Mouse (Mus musculus): Measurements from ENCODE around the gene Eif4g3.

The Eif4g3 gene

GRCm38 (mm10) chr4:137989426-137989825 is 3.4 kb upstream of the Eif4g3 start:
- DNase-seq (ENCODE audit: extremely low spot score): no peak

GRCm38 (mm10) chr4:137990433-137990832 is 2.4 kb upstream of the Eif4g3 start:
- DNase-seq (ENCODE audit: extremely low spot score): no peak

DNA sequence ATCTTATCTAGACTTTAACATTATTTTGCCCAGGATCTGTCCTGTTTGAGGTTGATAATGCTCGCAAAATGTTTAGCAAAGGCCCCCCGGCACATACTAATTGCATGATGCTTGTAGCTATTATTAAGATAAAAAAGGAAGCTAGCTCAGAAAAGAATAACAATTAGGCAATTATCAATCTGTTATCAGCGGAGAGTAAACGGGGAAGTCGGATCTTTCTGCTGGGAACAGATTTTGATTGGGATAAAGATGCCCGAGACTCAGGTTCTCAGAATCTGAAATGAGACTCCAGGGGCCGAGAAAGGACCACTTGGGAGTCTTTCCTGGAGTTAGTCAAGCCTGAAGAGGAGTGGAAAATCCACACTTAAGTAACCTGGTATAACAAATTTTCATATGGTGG is 1.6 kb upstream of the Eif4g3 start:
- no peak for DNase-seq (ENCODE audit: extremely low spot score)

GRCm38 (mm10) chr4:137993291-137993758 is 503 bp downstream of the Eif4g3 start:
- DNase-seq (ENCODE audit: extremely low spot score): peak; percentile 99

- peak; percentile 51 for DNase-seq (ENCODE audit: extremely low spot score)
Observed at GRCm38 (mm10) chr4:137993821-137994561, 1.2 kb downstream of the Eif4g3 start.

- no peak for DNase-seq (ENCODE audit: extremely low spot score)
Observed at GRCm38 (mm10) chr4:137994562-137995336, 1.9 kb downstream of the Eif4g3 start.

DNA sequence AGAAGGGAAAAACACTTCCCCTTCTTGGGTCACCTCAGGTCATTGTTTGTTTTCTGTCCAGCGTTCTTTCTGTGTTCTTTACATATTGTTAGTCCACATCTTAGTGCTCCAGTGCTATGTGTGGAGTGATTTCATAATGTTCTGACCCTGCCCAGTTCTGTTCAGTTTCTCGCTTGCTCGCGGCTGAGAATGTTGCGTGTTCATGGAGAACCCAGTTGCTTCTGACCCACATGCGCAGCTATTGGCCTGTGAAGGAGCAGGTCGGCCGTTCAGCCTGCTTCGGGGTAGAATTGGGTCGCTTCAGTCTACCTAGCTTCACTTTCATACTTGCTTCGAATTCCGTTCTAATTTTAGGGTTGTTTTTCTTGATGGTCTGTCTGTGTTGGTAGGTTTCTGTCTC is 2.6 kb downstream of the Eif4g3 start:
- DNase-seq (ENCODE audit: extremely low spot score): no peak

DNA sequence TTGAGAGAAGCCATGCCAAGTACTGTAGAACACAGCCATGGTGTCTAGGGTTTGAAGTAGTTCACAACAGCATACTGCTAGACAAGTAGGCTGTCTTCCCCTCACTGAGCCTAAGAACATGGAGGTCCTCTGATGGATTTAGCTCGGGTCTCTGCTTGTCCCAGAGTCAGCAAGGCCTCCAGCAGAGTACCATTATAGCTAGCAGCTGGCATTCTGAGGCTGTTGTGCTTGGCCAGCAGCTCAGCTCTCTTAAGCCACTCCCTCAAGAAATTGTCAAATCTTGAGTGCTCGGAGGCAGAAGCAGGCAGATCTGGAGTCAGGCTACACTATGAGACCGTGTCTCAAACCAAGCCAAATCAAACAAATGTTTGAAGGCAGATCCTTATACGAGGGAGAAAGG is 5.4 kb downstream of the Eif4g3 start:
- no peak for DNase-seq (ENCODE audit: extremely low spot score)

DNA sequence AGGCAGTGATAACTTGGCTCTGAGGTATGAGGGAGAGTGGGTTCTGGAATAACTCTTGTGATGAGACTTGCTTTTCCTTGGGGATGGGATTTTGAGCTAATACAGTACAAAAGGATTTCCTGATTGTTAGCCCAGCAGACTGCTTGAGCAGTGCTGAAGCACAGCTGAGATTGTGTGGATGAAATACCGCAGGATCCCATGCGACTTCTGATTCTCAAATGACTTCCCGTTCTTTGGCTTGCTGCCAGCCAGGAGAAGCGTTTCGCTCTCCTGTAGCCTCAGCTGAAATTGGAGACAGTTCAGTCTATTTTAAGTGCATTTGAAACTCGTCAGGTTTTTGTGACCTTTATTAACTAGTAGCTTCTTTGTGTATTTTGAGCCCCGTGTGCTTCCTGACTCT is 7.9 kb downstream of the Eif4g3 start:
- no peak for DNase-seq (ENCODE audit: extremely low spot score)

DNA sequence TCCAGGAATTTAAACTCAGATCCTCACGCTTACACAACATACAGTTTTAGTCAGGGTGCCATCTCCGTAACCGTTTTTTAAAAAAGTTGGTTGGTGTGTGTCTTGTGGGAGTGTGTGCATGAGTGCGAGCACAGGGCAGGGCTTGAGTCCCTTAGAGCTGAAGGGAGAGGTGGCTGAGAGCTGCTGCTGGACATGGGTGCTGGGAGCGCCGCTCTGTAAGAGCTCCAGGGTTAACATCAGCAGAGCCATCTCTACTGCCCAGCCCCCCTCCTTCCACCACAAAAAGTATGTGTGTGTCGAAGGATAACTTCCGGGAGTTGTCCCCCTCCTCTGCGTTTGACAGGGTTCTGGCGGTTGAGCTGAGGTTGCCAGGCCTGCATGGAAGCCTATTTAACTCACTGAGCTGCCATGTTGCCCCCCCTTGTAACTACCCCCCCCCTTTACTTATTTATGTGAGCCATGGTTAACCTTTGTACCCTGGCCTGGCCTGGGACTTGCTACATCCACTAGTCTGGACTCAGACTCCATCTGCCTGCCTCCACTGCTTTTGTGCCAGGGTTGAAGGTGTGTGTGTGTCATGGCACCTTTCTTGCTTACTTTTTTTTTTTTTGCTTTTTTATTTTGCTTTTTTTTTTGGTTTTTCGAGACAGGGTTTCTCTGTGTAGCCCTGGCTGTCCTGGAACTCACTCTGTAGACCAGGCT is 11.2 kb downstream of the Eif4g3 start:
- DNase-seq (ENCODE audit: extremely low spot score): no peak

GRCm38 (mm10) chr4:138005781-138006180 is 13.0 kb downstream of the Eif4g3 start:
- no peak for DNase-seq (ENCODE audit: extremely low spot score)

- no peak for DNase-seq (ENCODE audit: extremely low spot score)
Observed at GRCm38 (mm10) chr4:138006951-138007613, 14.3 kb downstream of the Eif4g3 start.

- no peak for DNase-seq (ENCODE audit: extremely low spot score)
Observed at GRCm38 (mm10) chr4:138008646-138009045, 15.8 kb downstream of the Eif4g3 start.

DNA sequence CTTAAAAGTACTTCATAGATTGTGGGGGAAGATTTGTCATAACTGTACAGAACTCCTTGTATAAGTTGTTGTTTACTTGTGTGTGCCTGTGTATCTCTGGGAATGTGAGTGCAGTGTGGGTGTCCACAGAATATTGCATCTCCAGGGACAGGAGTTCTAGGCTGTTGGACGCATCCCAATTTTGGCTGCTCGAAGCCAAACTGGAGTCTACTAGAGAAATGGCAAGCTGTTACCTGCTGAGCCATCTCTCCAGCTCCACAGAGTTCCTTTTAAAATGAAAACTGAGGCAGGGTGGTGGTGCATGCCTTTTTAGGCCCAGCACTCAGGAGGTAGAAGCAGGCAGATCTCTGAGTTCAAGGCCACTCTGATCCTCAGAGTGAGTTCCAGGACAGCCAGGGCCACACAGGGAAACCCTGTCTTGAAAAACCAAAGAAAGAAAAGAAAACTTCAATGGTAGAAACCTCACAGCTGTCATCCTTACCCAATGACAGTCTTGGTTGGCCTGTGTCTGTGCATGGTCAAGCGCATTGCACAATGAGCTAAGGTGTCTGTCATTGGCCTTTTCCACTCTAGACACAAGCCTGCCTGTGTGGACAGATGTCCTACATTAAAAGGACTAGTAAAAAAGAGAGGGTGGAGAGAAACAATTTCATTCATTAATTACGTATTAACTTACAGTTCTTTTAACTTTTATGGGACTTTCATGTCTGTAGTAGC is 17.1 kb downstream of the Eif4g3 start:
- no peak for DNase-seq (ENCODE audit: extremely low spot score)

DNA sequence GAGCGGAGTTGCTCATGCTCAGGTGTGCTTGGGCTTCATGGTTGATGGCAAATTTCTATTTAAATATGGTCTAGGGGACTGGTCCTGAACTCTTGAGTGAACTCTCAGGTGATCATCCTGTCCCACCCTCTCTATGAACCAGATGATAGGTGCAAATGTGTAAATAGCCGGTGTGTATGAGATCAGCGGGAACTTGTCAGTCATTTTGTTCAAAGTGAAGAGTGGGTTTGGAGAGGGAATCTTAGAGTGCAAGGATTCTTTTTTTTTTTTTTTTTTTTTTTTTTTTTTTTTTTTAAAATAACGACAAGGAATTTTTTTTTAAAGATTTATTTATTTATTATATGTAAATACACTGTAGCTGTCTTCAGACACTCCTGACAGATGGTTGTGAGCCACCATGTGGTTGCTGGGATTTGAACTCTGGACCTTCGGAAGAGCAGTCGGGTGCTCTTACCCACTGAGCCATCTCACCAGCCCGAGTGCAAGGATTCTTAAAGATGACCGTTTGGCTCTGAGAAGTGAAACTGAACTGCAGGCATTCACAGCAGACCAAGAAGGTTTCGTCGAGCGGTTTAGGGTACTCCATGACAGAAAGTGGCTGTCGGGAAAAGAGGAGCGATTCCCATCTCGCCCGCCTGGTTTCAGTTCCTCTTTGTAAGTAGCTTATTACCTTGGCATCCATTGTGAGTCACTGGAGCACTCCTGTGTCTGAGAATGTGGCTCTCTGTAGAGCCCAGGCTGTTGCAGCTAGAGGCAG is 21.1 kb downstream of the Eif4g3 start:
- DNase-seq (ENCODE audit: extremely low spot score): no peak

- DNase-seq (ENCODE audit: extremely low spot score): no peak
Observed at GRCm38 (mm10) chr4:138015966-138016365, 23.1 kb downstream of the Eif4g3 start.

GRCm38 (mm10) chr4:138017085-138017637 is 24.3 kb downstream of the Eif4g3 start:
- no peak for DNase-seq (ENCODE audit: extremely low spot score)

DNA sequence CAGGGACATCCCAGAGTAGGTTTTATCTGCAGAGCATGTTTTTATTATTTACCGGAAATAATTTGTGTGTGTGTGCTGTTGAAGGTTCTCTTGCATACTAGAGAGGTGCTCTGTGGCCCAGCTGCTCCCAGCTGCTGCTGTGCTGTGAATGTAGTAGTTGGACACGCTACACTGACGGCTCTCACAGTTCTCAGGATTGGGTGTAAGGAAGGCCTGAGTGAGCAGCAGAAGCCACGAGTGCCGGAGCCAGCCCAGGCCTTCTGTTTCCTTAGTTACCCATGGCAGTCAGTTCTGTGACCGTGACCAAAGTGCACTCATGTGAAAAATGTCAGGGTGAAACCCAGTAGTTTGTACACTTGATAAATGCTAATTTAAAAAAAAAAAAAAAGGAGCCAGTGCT is 25.2 kb downstream of the Eif4g3 start:
- DNase-seq (ENCODE audit: extremely low spot score): no peak

DNA sequence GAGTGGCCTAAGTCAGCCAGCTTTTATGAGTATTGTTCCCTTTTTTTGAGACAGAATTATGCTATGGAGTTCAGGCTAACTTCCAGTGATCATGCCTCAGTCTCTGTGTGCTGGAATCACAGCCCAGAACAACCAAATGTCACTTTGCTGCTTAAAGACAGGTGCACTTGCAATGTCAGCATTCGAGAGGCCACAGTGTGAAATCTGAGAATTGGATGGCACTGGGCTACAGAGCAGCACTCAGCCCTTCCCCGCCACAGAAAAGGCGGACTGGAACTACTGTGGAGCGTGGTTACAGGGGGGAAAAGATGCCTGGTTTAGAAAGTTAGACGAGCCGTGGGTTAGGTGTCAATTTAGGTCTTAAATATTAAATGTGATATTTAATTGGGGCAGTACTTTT is 27.4 kb downstream of the Eif4g3 start:
- no peak for DNase-seq (ENCODE audit: extremely low spot score)

DNA sequence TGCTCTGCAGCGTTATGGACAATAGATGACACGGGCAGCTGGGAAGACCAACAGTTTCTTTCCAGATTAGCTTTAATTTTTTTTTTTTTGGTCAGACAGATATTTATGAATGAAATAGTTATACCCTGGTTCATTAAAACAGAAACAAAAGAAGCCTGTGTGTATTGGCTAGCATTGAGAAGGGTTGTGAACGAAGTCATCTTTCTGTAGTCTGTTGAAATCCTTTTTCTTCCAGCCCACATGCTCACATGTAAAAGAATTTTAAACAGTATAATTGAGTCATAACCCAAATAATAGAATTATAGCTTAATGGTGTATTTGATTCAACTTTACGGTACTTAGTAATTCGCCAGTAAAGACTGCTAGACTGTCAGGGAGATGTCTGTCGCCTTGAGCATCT is 28.8 kb downstream of the Eif4g3 start:
- no peak for DNase-seq (ENCODE audit: extremely low spot score)

All from embryo, embryonic 9.5 days (tissue).